Mouse (Mus musculus): ENCODE measurements at regions not wholly inside any gene's neighbourhood (a gene's known extent, or its start where the extent isn't known, plus 50 kb on each side); places are given as distances from the start of the nearest gene placed in this dataset.
"Not testable (repeated sequence)": the region's sequence is repeated elsewhere in the genome, so short reads cannot be mapped to it uniquely, and the experiment has no call there.

GRCm38 (mm10) chr14:76735107-76735506, 178.4 kb upstream of the Serp2 start:
- H3K27me3 ChIP-seq (replicated peaks; ENCODE audit: control insufficient read depth, insufficient read depth, low read length) = no peaks in the 10 kb centered on the region
- H3K4me3 ChIP-seq (ENCODE audit: low read length) = no peak overlapping the region
- H3K27ac ChIP-seq (ENCODE audit: low read depth, low read length) = no peak overlapping the region; the same call in 1 of the 2 replicates
- H3K9me3 ChIP-seq (ENCODE audit: control insufficient read depth, low read length) = no peaks in the 10 kb centered on the region
- H3K36me3 ChIP-seq (ENCODE audit: control insufficient read depth, insufficient read depth, low read length) = no peaks in the 10 kb centered on the region
- no peak overlapping the region for H3K4me2 ChIP-seq (ENCODE audit: low read length)
- peak; percentile 63 for ATAC-seq
- no peak overlapping the region for H3K9ac ChIP-seq (ENCODE audit: low read depth, low read length)
- H3K4me1 ChIP-seq (ENCODE audit: control insufficient read depth, insufficient read depth, low read depth, low read length) = peaks cover 5% of the 10 kb centered on the region
- WGBS = 23% methylated on average over 4 of the region's 4 CpGs

GRCm38 (mm10) chr14:76733258-76733823, 176.7 kb upstream of the Serp2 start:
- WGBS = 84% methylated on average over 8 of the region's 8 CpGs
- H3K36me3 ChIP-seq (ENCODE audit: control insufficient read depth, insufficient read depth, low read length) = no peaks in the 10 kb centered on the region
- no peaks in the 10 kb centered on the region for H3K9me3 ChIP-seq (ENCODE audit: control insufficient read depth, low read length)
- no peak overlapping the region for H3K27ac ChIP-seq (ENCODE audit: low read depth, low read length)
- no peak for ATAC-seq
- H3K4me3 ChIP-seq (ENCODE audit: low read length) = no peak overlapping the region
- H3K4me1 ChIP-seq (ENCODE audit: control insufficient read depth, insufficient read depth, low read depth, low read length) = peaks cover 5% of the 10 kb centered on the region
- no peak overlapping the region for H3K4me2 ChIP-seq (ENCODE audit: low read length)
- H3K9ac ChIP-seq (ENCODE audit: low read depth, low read length) = no peak overlapping the region
- no peaks in the 10 kb centered on the region for H3K27me3 ChIP-seq (replicated peaks; ENCODE audit: control insufficient read depth, insufficient read depth, low read length)

DNA sequence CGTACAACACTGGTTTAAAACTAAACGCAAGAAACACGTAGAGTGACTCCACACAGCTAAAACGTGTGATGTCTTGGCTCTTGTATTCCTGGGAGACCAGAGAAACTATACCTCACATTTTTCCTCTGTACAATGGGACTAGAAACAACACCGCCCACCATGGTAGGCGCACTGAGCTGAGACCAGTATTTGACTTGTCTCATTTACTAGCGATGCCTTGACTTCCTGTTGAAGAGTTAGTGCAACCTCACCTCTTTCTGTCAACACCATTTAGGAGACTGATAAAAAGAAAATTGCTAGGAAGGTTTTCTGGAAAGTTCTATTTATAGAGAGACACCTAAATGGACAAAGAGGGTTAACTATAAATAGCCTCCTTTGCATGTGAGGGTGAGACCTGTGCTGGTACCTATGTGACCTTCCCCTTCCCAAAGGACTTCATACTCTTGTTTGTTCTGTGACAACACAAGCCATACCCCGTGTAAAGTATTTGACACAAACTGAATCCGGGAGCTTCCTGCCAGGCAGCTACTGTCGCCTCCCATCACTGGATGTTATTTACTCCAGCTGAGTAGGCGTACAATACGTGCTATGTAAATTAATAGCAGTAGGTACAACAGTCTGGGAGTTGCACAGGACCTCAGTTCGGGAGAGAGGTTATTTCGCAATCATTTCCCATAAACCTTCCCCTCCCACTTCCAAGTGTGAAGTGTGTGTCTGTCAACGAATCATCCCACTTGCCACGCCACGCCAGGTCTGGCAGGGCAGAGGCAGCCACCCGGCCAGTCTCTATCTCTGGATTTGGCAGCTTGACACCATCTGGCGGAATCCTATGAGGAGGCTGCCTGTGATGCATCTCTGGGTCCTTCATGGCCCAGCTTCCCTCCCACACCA, 174.7 kb upstream of the Serp2 start:
- no peak for ATAC-seq
- 86% methylated on average over 19 of the region's 19 CpGs for WGBS
- H3K27me3 ChIP-seq (replicated peaks; ENCODE audit: control insufficient read depth, insufficient read depth, low read length) = no peaks in the 10 kb centered on the region

DNA sequence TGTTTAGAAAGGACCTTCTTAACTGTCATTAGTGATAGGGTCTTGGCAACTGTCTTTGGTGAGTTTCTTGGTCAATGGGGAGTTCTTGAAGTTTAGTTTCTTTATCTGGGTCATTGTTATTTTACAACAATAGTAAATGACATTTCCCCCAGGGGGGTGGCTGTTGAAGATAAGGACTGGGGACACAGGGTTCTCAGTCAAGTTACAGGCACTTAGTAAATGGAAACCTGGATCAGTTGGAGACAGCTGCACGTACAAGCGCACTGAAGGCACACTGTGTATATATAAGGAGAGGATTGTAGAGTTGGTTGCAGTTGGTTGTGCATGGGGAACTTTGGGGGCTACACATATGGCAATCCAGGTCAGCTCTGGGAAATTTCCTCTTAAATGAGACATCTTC, 169.2 kb upstream of the Serp2 start:
- Histone ChIP-seq H3K9me3 (ENCODE audit: control insufficient read depth, low read length) (no peaks in the 10 kb centered on the region), H3K9ac (ENCODE audit: low read depth, low read length) (no peak overlapping the region), H3K27me3 (replicated peaks; ENCODE audit: control insufficient read depth, insufficient read depth, low read length) (no peaks in the 10 kb centered on the region), H3K36me3 (ENCODE audit: control insufficient read depth, insufficient read depth, low read length) (no peaks in the 10 kb centered on the region), H3K27ac (ENCODE audit: low read depth, low read length) (no peak overlapping the region), H3K4me3 (ENCODE audit: low read length) (no peak overlapping the region), H3K4me1 (ENCODE audit: control insufficient read depth, insufficient read depth, low read depth, low read length) (no peaks in the 10 kb centered on the region), H3K4me2 (ENCODE audit: low read length) (no peak overlapping the region)
- WGBS = 100% methylated on average over 2 of the region's 2 CpGs
- ATAC-seq = no peak

More for the DNA sequence above, 174.7 kb upstream of the Serp2 start:
- no peak overlapping the region for H3K27ac ChIP-seq (ENCODE audit: low read depth, low read length)
- H3K9ac ChIP-seq (ENCODE audit: low read depth, low read length) = no peak overlapping the region
- peaks cover 5% of the 10 kb centered on the region for H3K4me1 ChIP-seq (ENCODE audit: control insufficient read depth, insufficient read depth, low read depth, low read length)
- H3K4me3 ChIP-seq (ENCODE audit: low read length) = no peak overlapping the region
- H3K4me2 ChIP-seq (ENCODE audit: low read length) = no peak overlapping the region
- H3K9me3 ChIP-seq (ENCODE audit: control insufficient read depth, low read length) = no peaks in the 10 kb centered on the region
- H3K36me3 ChIP-seq (ENCODE audit: control insufficient read depth, insufficient read depth, low read length) = no peaks in the 10 kb centered on the region

DNA sequence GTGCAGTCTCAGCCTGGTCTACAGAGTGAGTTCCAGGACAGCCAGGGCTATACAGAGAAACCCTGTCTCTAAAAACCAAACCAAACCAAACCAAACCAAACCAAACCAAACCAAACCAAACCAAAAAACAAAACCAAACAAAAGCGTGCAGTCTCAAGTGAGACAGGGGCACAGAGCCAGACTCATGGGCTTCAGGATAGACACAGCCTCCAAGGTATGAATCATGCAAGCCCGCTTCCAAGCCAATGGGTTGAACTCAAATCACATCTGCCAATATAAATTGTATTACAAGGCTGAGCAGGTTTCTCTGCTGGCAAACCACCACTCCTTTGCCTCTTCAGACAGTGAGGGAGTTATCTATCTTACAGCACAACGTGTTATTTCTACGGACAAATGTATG, 168.5 kb upstream of the Serp2 start:
- not testable (repeated sequence) for H3K9me3 ChIP-seq (ENCODE audit: control insufficient read depth, low read length); H3K4me1 ChIP-seq (ENCODE audit: control insufficient read depth, insufficient read depth, low read depth, low read length); H3K27me3 ChIP-seq (replicated peaks; ENCODE audit: control insufficient read depth, insufficient read depth, low read length); H3K9ac ChIP-seq (ENCODE audit: low read depth, low read length); H3K36me3 ChIP-seq (ENCODE audit: control insufficient read depth, insufficient read depth, low read length); H3K27ac ChIP-seq (ENCODE audit: low read depth, low read length); H3K4me2 ChIP-seq (ENCODE audit: low read length); H3K4me3 ChIP-seq (ENCODE audit: low read length); ATAC-seq
- 94% methylated on average over 4 of the region's 4 CpGs for WGBS

DNA sequence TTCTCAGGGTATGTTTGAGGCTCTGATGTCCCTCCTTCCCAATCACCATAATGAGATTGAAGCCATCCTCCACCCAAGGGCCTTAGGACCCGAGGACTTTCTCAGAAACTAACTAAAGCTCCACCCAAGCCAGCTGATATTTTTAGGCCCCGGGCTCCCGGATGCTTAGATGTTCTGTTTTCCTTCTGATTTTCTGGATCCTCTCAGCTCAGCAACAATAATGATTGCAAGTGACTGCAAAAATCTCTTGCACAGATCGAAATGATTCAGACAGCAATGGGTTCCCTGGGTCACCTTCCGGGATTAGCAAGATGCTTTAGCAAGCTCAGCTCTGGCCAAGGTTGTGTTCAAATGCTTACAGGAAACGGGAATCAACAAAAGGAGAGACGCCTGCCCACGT, 168.1 kb upstream of the Serp2 start:
- 82% methylated on average over 8 of the region's 8 CpGs for WGBS
- Histone ChIP-seq H3K9ac (ENCODE audit: low read depth, low read length) (no peak overlapping the region), H3K27me3 (replicated peaks; ENCODE audit: control insufficient read depth, insufficient read depth, low read length) (no peaks in the 10 kb centered on the region), H3K4me2 (ENCODE audit: low read length) (no peak overlapping the region), H3K4me3 (ENCODE audit: low read length) (no peak overlapping the region), H3K27ac (ENCODE audit: low read depth, low read length) (no peak overlapping the region), H3K4me1 (ENCODE audit: control insufficient read depth, insufficient read depth, low read depth, low read length) (no peaks in the 10 kb centered on the region), H3K9me3 (ENCODE audit: control insufficient read depth, low read length) (no peaks in the 10 kb centered on the region), H3K36me3 (ENCODE audit: control insufficient read depth, insufficient read depth, low read length) (no peaks in the 10 kb centered on the region)
- no peak for ATAC-seq

DNA sequence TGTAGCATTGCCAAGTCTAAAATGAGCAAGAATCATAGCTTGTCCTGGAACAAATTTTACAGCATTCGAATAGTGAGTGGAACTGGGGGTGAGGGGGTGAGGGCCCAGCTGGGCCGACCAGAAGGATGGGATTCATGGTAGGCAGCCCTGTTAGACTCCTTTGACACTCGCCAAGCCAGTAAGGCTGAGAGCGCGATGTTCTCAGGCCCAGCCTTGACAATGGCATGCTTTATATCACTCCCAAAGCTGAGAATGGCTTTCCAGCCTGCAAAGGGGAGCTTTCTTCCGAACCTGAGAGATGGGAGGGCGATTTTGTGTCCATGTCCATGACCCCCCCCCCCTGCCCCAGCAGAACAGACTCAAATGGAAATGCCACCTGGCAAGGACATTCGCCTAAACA, 167.7 kb upstream of the Serp2 start:
- no peak overlapping the region for H3K4me3 ChIP-seq (ENCODE audit: low read length)
- no peaks in the 10 kb centered on the region for H3K9me3 ChIP-seq (ENCODE audit: control insufficient read depth, low read length)
- H3K4me1 ChIP-seq (ENCODE audit: control insufficient read depth, insufficient read depth, low read depth, low read length) = no peaks in the 10 kb centered on the region
- ATAC-seq = peak; percentile 50
- H3K27me3 ChIP-seq (replicated peaks; ENCODE audit: control insufficient read depth, insufficient read depth, low read length) = no peaks in the 10 kb centered on the region
- no peak overlapping the region for H3K9ac ChIP-seq (ENCODE audit: low read depth, low read length)
- no peak overlapping the region for H3K4me2 ChIP-seq (ENCODE audit: low read length)
- H3K36me3 ChIP-seq (ENCODE audit: control insufficient read depth, insufficient read depth, low read length) = no peaks in the 10 kb centered on the region
- 79% methylated on average over 8 of the region's 8 CpGs for WGBS
- no peak overlapping the region for H3K27ac ChIP-seq (ENCODE audit: low read depth, low read length)

DNA sequence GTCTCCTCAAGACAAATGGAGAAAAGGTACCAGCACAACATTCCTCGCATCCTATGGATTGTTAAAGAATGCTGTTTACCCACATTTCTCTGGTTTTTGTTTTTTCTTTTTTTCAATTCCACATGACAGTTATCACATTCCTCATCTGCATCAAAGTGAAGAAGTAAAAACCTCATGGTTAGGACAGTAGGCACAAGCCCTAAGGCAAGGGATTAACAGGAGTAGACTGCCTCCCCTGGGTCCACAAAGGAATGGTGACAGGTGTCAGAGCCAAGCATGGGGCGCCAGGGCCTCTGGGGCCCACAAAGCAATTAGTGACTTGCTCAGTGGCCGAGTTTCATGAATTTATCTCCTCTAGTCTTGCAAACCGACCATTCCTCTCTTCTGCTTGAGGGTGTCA, 166.9 kb upstream of the Serp2 start:
- WGBS = 59% methylated on average over 4 of the region's 4 CpGs
- no peaks in the 10 kb centered on the region for H3K4me1 ChIP-seq (ENCODE audit: control insufficient read depth, insufficient read depth, low read depth, low read length)
- H3K27me3 ChIP-seq (replicated peaks; ENCODE audit: control insufficient read depth, insufficient read depth, low read length) = no peaks in the 10 kb centered on the region
- H3K9me3 ChIP-seq (ENCODE audit: control insufficient read depth, low read length) = no peaks in the 10 kb centered on the region
- no peak overlapping the region for H3K4me2 ChIP-seq (ENCODE audit: low read length)
- no peak overlapping the region for H3K27ac ChIP-seq (ENCODE audit: low read depth, low read length)
- no peak for ATAC-seq
- H3K36me3 ChIP-seq (ENCODE audit: control insufficient read depth, insufficient read depth, low read length) = no peaks in the 10 kb centered on the region
- no peak overlapping the region for H3K4me3 ChIP-seq (ENCODE audit: low read length)
- H3K9ac ChIP-seq (ENCODE audit: low read depth, low read length) = no peak overlapping the region

- Histone ChIP-seq H3K9me3 (ENCODE audit: control insufficient read depth, low read length) (no peaks in the 10 kb centered on the region), H3K36me3 (ENCODE audit: control insufficient read depth, insufficient read depth, low read length) (no peaks in the 10 kb centered on the region), H3K4me2 (ENCODE audit: low read length) (no peak overlapping the region), H3K27ac (ENCODE audit: low read depth, low read length) (no peak overlapping the region), H3K27me3 (replicated peaks; ENCODE audit: control insufficient read depth, insufficient read depth, low read length) (no peaks in the 10 kb centered on the region), H3K4me3 (ENCODE audit: low read length) (no peak overlapping the region), H3K4me1 (ENCODE audit: control insufficient read depth, insufficient read depth, low read depth, low read length) (no peaks in the 10 kb centered on the region), H3K9ac (ENCODE audit: low read depth, low read length) (no peak overlapping the region)
- no peak for ATAC-seq
- WGBS = 80% methylated on average over 5 of the region's 5 CpGs
These were observed 165.6 kb upstream of the Serp2 start for GRCm38 (mm10) chr14:76722297-76722696.

All from hindbrain, embryonic 16.5 days (tissue).